Mouse (Mus musculus) erythroblast, embryonic 14.5 days (primary cell): ENCODE results near the gene Prx. TPM values are rescaled to one million over a fixed set of nuclear protein-coding genes. Genes with fewer than 3 reads are reported as not detected.
A peak's percentile ranks its signal among the peaks of the same experiment; 100 is the strongest.

Experiments
- H3K27me3 ChIP-seq: 2 replicates; pipeline ENCODE4 v1.6.1; 2012; ENCODE audit warnings: inconsistent platforms; ENCODE audit not compliant: control insufficient read depth
- H3K36me3 ChIP-seq: 2 replicates; pipeline ENCODE4 v1.6.1; 2012; ENCODE audit warnings: mild to moderate bottlenecking, inconsistent platforms; ENCODE audit not compliant: control insufficient read depth
- H3K4me1 ChIP-seq: 2 replicates; pipeline ENCODE4 v1.6.1; 2012; ENCODE audit warnings: inconsistent platforms; ENCODE audit not compliant: control insufficient read depth
- H3K4me3 ChIP-seq: replicated peaks from 2 replicates; pipeline ENCODE3; 2012; ENCODE audit warnings: moderate library complexity, mild to moderate bottlenecking, inconsistent platforms
- H3K9me3 ChIP-seq: 2 replicates; pipeline ENCODE4 v1.6.1; 2012; ENCODE audit warnings: low read length, inconsistent platforms, mixed read lengths; ENCODE audit not compliant: control insufficient read depth
- GATA1 ChIP-seq: IDR thresholded peaks from 2 replicates; pipeline ENCODE4 v1.6.1; 2012; ENCODE audit warnings: low read length, inconsistent platforms, mixed read lengths
- TAL1 ChIP-seq: IDR thresholded peaks from 3 replicates; pipeline ENCODE4 v1.6.1; 2012; ENCODE audit warnings: low read length, inconsistent platforms, mixed read lengths
- polyA plus RNA-seq: library from polyadenylated mRNA; stranded (reverse); fragments of >175 nt; gene quantifications from 2 replicates; pipeline ENCODE4 v1.2.3, GENCODE M21; 2012

Gene Prx
- 0.41 TPM in 2 replicates for polyA plus RNA-seq

DNA sequence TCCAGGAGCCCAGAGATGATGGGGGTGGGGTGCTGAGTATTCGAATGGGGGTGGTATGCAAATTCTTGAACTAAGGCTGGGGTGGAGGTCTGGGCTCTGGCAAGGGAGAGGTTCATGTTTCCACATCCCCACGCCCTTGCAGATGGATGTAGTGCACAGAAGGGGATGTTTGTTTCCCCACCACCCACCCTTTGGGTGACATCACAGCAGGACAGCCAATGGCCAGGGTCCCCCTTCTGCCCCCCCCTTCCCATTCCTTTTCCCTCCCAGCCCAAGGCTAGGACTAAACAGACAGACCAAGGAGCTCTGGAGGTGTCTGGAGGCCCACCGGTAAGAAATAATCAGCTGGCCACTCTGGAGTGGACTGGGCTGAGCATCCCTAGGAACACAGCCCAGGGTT lies at the start of gene Prx:
Gene Prx, plus strand, starts transcription at position 289 of the 400 bp plus-strand sequence.
- peaks cover 30% of the 10 kb centered on the region for H3K4me1 ChIP-seq
- no peak within 1 kb of the TSS for H3K4me3 ChIP-seq
- H3K27me3 ChIP-seq, result no peaks in the 10 kb centered on the region
- no peaks in the 10 kb centered on the region; the same call in 1 of the 2 replicates for H3K36me3 ChIP-seq
- TF ChIP-seq TAL1, result no peak
- no peak for TF ChIP-seq GATA1
- no peaks in the 10 kb centered on the region for H3K9me3 ChIP-seq

DNA sequence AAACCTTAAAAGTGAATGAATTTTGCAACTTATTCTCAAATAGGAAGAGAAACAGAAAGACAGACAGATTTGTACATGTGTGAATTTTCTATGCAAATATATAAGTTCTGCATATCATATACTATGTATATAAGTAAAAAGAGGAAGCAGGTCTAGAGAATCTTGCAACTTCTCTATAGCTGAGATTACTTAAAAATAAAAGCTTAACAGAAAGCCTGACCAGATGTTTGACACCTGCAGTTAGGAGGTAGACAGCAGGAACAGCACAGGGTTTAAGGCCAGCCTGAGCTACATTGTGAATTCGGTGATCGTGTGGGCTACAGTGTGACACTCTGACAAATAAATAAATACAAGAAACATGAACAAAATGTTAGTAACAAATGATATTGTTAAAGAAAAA lies 47.8 kb upstream of the Prx start:
- peaks cover 2% of the 10 kb centered on the region; the same call in 1 of the 2 replicates for H3K9me3 ChIP-seq
- H3K4me1 ChIP-seq, result peaks cover 81% of the 10 kb centered on the region
- peaks cover 11% of the 10 kb centered on the region for H3K27me3 ChIP-seq
- TF ChIP-seq GATA1, result no peak
- H3K4me3 ChIP-seq, result peak overlapping the region; percentile 70
- H3K36me3 ChIP-seq, result peaks cover 78% of the 10 kb centered on the region

DNA sequence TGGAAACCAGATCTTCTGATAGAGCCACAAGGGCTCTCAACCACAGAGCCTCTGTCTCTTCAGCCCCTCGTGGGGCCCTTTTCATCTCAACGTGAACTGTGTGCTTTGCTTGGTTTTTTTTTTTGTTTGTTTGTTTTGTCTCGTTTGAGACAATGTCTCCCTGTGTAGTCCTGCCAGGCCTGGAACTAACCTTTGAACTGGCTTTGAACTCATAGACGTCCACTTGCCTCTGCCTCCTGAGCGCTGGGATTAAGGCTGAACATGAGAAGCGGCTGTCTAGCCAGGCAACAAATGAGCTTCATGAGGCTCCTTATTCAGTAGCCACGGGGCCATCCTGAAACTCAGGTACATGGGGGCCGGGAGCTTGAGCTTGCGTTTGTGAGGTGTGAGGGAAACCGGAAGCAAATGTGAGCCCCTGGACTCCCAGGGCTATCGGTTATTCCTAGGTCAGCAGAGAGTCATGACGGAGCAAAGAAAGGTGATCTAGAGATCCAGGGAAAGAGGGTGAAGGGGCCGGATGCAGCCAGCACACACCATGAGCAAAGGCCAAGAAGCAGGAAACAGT lies 46.8 kb upstream of the Prx start:
- Histone ChIP-seq H3K9me3 (no peaks in the 10 kb centered on the region), H3K36me3 (peaks cover 87% of the 10 kb centered on the region), H3K4me3 (peak overlapping the region; percentile 70), H3K27me3 (peaks cover 2% of the 10 kb centered on the region), H3K4me1 (peaks cover 80% of the 10 kb centered on the region)
- TF ChIP-seq GATA1 (no peak), TAL1 (no peak)

DNA sequence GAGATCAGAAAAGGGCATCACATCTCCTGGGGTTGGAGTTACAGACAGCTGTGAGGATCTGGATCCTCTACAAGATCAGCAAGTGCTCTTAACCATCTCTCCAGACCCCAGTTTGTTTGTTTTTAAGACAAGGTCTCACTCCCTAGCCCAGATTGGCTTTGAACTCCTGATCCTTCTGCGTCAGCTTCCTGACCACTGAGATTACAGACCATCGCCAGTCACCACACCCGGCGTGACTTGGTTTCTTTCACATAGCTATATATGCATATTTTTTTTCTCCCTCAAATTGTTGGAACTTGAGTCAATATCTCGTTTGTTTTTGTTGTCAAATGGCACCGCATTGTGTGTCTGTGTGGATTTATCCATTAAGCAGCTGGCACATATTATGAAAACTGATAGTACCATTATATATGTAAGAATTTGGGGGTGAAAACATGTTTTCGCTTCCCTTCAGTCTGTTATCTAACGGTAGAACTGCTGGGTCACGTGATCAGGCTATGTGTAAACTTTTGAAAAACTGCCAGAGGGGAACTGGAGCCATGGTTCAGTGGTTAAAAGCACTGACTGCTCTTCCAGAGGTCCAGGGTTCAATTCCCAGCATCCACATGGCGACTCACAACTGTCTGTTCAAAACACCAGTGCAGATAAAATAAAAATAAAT lies 44.5 kb upstream of the Prx start:
- Histone ChIP-seq H3K4me3 (peak overlapping the region; percentile 42), H3K36me3 (peaks cover 100% of the 10 kb centered on the region), H3K9me3 (no peaks in the 10 kb centered on the region), H3K4me1 (peaks cover 97% of the 10 kb centered on the region), H3K27me3 (no peaks in the 10 kb centered on the region)
- TF ChIP-seq TAL1 (no peak), GATA1 (no peak)

- Histone ChIP-seq H3K27me3 (no peaks in the 10 kb centered on the region), H3K4me1 (peaks cover 94% of the 10 kb centered on the region), H3K9me3 (no peaks in the 10 kb centered on the region), H3K4me3 (peak overlapping the region; percentile 28), H3K36me3 (peaks cover 100% of the 10 kb centered on the region)
- no peak for TF ChIP-seq TAL1
- no peak for TF ChIP-seq GATA1
These were observed 43.9 kb upstream of the Prx start for GRCm38 (mm10) chr7:27455273-27455672.

DNA sequence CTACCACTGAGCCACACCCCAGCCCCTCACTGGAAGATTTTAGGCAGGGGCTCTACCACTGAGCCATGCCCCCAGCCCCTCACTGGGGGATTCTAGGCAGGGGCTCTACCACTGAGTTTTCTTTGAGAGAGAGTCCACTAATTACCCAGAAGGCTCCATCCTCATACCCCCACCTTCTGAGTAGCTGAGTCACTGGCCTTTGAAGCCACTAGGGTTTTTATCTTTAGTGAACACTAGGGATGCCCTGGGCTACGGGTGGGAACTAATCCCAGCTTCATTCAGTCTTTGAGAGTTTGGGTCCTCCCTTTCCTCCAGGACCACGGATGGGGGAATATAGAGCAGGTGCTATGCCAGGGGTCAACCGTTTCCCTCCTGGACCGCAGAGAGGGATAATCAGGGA lies 40.5 kb upstream of the Prx start:
- H3K4me1 ChIP-seq, result peaks cover 69% of the 10 kb centered on the region
- TF ChIP-seq TAL1 (no peak), GATA1 (no peak)
- no peak overlapping the region for H3K4me3 ChIP-seq
- H3K36me3 ChIP-seq, result peaks cover 100% of the 10 kb centered on the region
- H3K9me3 ChIP-seq, result no peaks in the 10 kb centered on the region
- H3K27me3 ChIP-seq, result no peaks in the 10 kb centered on the region

DNA sequence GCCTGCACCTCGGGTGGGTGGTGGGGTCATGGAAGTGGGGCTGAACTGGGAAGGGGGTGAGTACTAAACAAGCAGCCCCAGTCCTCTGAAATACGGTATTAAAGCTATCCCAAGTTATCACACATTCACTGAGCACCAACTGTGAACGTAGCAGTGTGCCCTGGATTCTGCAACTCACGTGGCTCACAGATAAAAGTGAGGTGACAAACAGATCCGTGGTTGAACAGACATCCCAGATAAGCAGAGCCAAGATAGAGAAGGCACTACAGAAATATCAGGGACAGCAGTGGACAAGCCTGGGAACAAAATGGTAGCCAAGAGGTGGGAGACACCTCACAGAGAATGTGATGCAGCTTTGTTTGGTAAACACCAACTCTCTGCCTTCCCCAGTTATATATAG lies 39.5 kb upstream of the Prx start:
- H3K4me3 ChIP-seq, result no peak overlapping the region
- peaks cover 60% of the 10 kb centered on the region for H3K4me1 ChIP-seq
- H3K9me3 ChIP-seq, result no peaks in the 10 kb centered on the region
- no peaks in the 10 kb centered on the region for H3K27me3 ChIP-seq
- peaks cover 100% of the 10 kb centered on the region for H3K36me3 ChIP-seq
- no peak for TF ChIP-seq GATA1
- TF ChIP-seq TAL1, result no peak

GRCm38 (mm10) chr7:27460477-27460876 lies 38.6 kb upstream of the Prx start:
- H3K27me3 ChIP-seq, result no peaks in the 10 kb centered on the region
- H3K9me3 ChIP-seq, result no peaks in the 10 kb centered on the region
- H3K36me3 ChIP-seq, result peaks cover 100% of the 10 kb centered on the region
- H3K4me1 ChIP-seq, result peaks cover 53% of the 10 kb centered on the region
- no peak for TF ChIP-seq GATA1
- no peak for TF ChIP-seq TAL1
- H3K4me3 ChIP-seq, result no peak overlapping the region

GRCm38 (mm10) chr7:27467648-27468047 lies 31.5 kb upstream of the Prx start:
- Histone ChIP-seq H3K4me3 (no peak overlapping the region), H3K27me3 (no peaks in the 10 kb centered on the region), H3K36me3 (peaks cover 63% of the 10 kb centered on the region), H3K4me1 (peaks cover 29% of the 10 kb centered on the region), H3K9me3 (no peaks in the 10 kb centered on the region)
- TF ChIP-seq TAL1, result no peak
